Mouse (Mus musculus) T-helper 1 cell (primary cell): Measurements from ENCODE around the gene Aktip.

Source experiments
- in situ Hi-C: fragments of 300-600 bp; cut with MboI, MseI; formaldehyde crosslinking; loops from one replicate; pipeline ENCODE4 v1.15.1; 2025; ENCODE audit warnings: high pct_unique_total_duplicates

The Aktip gene

GRCm38 (mm10) chr8:91192941-91193340 is 6.8 kb downstream of the Aktip start:
- in situ Hi-C loops: loop anchor here (10.0 kb wide), 1 partner anchor 1152 kb away; no protein-coding TSS in a partner anchor

- in situ Hi-C loops: loop anchor here (10.0 kb wide), 1 partner anchor 1154 kb away; no protein-coding TSS in a partner anchor
Measured at GRCm38 (mm10) chr8:91190816-91191340, 8.9 kb downstream of the Aktip start.

GRCm38 (mm10) chr8:91188152-91188551 is 11.6 kb downstream of the Aktip start:
- in situ Hi-C loops: no loop called here

GRCm38 (mm10) chr8:91186372-91186771 is 13.4 kb downstream of the Aktip start:
- in situ Hi-C loops: no loop called here

GRCm38 (mm10) chr8:91177708-91178107 is 22.1 kb downstream of the Aktip start:
- in situ Hi-C loops: loop anchor here (10.0 kb wide), 1 partner anchor 257 kb away; no protein-coding TSS in a partner anchor

GRCm38 (mm10) chr8:91176176-91176575 is 23.6 kb downstream of the Aktip start:
- in situ Hi-C loops: loop anchor here (10.0 kb wide), 1 partner anchor 259 kb away; no protein-coding TSS in a partner anchor

- in situ Hi-C loops: loop anchor here (5.0 to 10.0 kb wide), 2 partner anchors 263 to 791 kb away; no protein-coding TSS in a partner anchor
Measured at GRCm38 (mm10) chr8:91171605-91172004, 28.2 kb downstream of the Aktip start.

- in situ Hi-C loops: loop anchor here (5.0 to 10.0 kb wide), 2 partner anchors 264 to 791 kb away; no protein-coding TSS in a partner anchor
Measured at GRCm38 (mm10) chr8:91170914-91171313, 28.9 kb downstream of the Aktip start.

- in situ Hi-C loops: loop anchor here (5.0 to 10.0 kb wide), 2 partner anchors 265 to 792 kb away; no protein-coding TSS in a partner anchor
Measured at GRCm38 (mm10) chr8:91170152-91170551, 29.6 kb downstream of the Aktip start.

GRCm38 (mm10) chr8:91159959-91160800 is 39.6 kb downstream of the Aktip start:
- in situ Hi-C loops: no loop called here

- in situ Hi-C loops: no loop called here
Measured at GRCm38 (mm10) chr8:91158617-91159016, 41.2 kb downstream of the Aktip start.

- in situ Hi-C loops: no loop called here
Measured at GRCm38 (mm10) chr8:91154564-91154963, 45.2 kb downstream of the Aktip start.

GRCm38 (mm10) chr8:91153831-91154230 is 45.9 kb downstream of the Aktip start:
- in situ Hi-C loops: no loop called here

- in situ Hi-C loops: no loop called here
Measured at GRCm38 (mm10) chr8:91151531-91151930, 48.2 kb downstream of the Aktip start.

GRCm38 (mm10) chr8:91149298-91149697 is 50.5 kb downstream of the Aktip start:
- in situ Hi-C loops: loop anchor here (10.0 kb wide), 1 partner anchor 116 kb away; no protein-coding TSS in a partner anchor

GRCm38 (mm10) chr8:91148643-91149178 is 51.1 kb downstream of the Aktip start:
- in situ Hi-C loops: loop anchor here (10.0 kb wide), 1 partner anchor 116 kb away; no protein-coding TSS in a partner anchor

GRCm38 (mm10) chr8:91147715-91148114 is 52.1 kb downstream of the Aktip start:
- in situ Hi-C loops: loop anchor here (10.0 kb wide), 1 partner anchor 117 kb away; no protein-coding TSS in a partner anchor

- in situ Hi-C loops: loop anchor here (10.0 kb wide), 1 partner anchor 124 kb away; no protein-coding TSS in a partner anchor
Measured at GRCm38 (mm10) chr8:91140828-91141227, 58.9 kb downstream of the Aktip start.

GRCm38 (mm10) chr8:91135308-91136181 is 64.2 kb downstream of the Aktip start:
- in situ Hi-C loops: no loop called here

GRCm38 (mm10) chr8:91134659-91135058 is 65.1 kb downstream of the Aktip start:
- in situ Hi-C loops: no loop called here

GRCm38 (mm10) chr8:91134070-91134475 is 65.7 kb downstream of the Aktip start:
- in situ Hi-C loops: no loop called here
